Mouse (Mus musculus) effector memory CD4-positive, alpha-beta T cell, adult 7 months (primary cell): ENCODE results near the gene Zswim5. TPM values are rescaled to one million over a fixed set of nuclear protein-coding genes. Genes with fewer than 3 reads are reported as not detected.

Experiments used
- polyA plus RNA-seq: library from polyadenylated mRNA; unstranded; fragments of 100-300 nt; shearing (Covaris generic); gene quantifications from one replicate; pipeline ENCODE4 v1.2.1, GENCODE M21; 2017

The Zswim5 gene
- polyA plus RNA-seq: 0.33 TPM

GRCm38 (mm10) chr4:116876995-116877728, at the start of gene Zswim5:
TSS of gene Zswim5 (plus strand) at chr4:116877376.

GRCm38 (mm10) chr4:116993672-116994621, 116.8 kb downstream of the Zswim5 start, which contains the start of gene Urod:
TSS of gene Urod (minus strand) at chr4:116994413.

GRCm38 (mm10) chr4:116995131-116995797, 118.1 kb downstream of the Zswim5 start, which contains the start of gene Hectd3:
TSS of gene Hectd3 (plus strand) at chr4:116995317.

DNA sequence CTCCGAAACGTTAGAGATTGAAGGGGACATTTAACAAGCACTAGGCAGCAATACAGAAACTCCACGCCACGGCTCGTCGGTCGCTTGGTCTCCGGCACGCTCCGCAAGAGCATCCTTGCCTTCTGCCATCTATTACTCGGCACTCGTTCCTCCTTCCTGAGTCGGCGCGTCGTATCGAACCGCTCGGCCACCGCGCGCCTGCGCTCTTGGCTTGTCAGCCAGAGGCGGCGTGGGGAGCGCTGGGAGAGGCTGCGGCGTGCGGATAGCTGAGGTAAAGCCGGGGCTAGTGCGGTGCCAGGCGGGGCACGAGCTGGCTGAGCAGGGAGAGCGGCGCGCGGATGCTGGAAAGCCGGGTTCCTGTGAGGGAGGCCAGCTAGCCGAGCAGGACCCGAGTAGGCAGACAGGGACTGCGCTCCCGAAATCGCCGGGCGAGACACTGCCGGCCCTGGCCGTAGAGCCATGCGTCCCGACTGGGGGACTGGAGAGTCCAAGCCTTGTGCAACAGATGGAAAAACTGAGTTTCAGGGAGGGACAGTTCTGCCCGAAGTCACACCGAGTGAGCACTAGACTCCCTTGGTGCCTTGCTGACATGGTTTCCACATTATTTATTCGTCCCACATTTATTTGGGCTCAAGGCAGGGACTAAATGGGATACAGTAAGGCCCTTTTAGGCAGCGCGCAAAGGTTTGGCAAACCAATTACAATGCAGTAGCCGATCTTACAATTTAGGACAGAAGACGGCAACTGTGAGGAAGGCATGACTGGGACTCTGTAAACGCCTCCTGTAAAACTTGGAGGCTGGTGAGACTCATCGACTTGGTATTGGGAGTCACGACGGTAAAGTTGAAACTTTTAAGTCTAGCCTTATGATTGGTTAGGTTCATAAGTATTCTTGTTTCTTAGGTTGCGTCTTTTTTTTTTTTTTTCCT, 142.3 kb downstream of the Zswim5 start, which contains the start of gene Eif2b3:
TSS of gene Eif2b3 (plus strand) at position 197 of the 929 bp plus-strand sequence.

Other genes with a start within 250 kb of the Zswim5 start
- gene Nasp, start 249.4 kb upstream of the Zswim5 start, polyA plus RNA-seq: 88.4 TPM
- gene Akr1a1, start 225.7 kb upstream of the Zswim5 start, polyA plus RNA-seq: 230 TPM
- gene Prdx1, start 191.8 kb upstream of the Zswim5 start, polyA plus RNA-seq: 537 TPM
- gene Mmachc, start 169.0 kb upstream of the Zswim5 start, polyA plus RNA-seq: 4.0 TPM
- gene Ccdc163, start 168.9 kb upstream of the Zswim5 start, polyA plus RNA-seq: 4.8 TPM
- 5.3 TPM for gene Tesk2, start 156.4 kb upstream of the Zswim5 start, polyA plus RNA-seq
- 35.2 TPM for gene Toe1, start 69.7 kb upstream of the Zswim5 start, polyA plus RNA-seq
- gene Mutyh, start 69.7 kb upstream of the Zswim5 start, polyA plus RNA-seq: 9.9 TPM
- gene Hpdl, start 55.7 kb upstream of the Zswim5 start, polyA plus RNA-seq: 0.21 TPM
- gene Urod, start 117.0 kb downstream of the Zswim5 start, polyA plus RNA-seq: 52.7 TPM
- 25.2 TPM for gene Hectd3, start 117.9 kb downstream of the Zswim5 start, polyA plus RNA-seq
- 24.2 TPM for gene Eif2b3, start 142.0 kb downstream of the Zswim5 start, polyA plus RNA-seq
- 0.23 TPM for gene Ptch2, start 218.7 kb downstream of the Zswim5 start, polyA plus RNA-seq
- 36.4 TPM for gene Btbd19, start 248.3 kb downstream of the Zswim5 start, polyA plus RNA-seq
- not detected for gene Tctex1d4, start 249.4 kb downstream of the Zswim5 start, polyA plus RNA-seq